Mouse (Mus musculus) neural tube, embryonic 15.5 days (tissue): ENCODE measurements around the gene Adcy7. TPM values are rescaled to one million over a fixed set of nuclear protein-coding genes. Genes with fewer than 3 reads are reported as not detected.

Source experiments
- ATAC-seq: fragments of 200-750 bp; cut with Nextera tagmentation; 2 replicates; pipeline ENCODE4 v1.8.0; 2017; ENCODE audit warnings: mild to moderate bottlenecking, moderate TSS enrichment, moderate library complexity; ENCODE audit not compliant: low FRiP score
- H3K27ac ChIP-seq: fragments of 300-500 bp; sonication (generic); replicated peaks from 2 replicates; pipeline ENCODE4 v1.5.1; 2015; ENCODE audit warnings: mild to moderate bottlenecking, inconsistent platforms
- H3K27me3 ChIP-seq: fragments of 300-500 bp; sonication (generic); replicated peaks from 2 replicates; pipeline ENCODE4 v1.6.1; 2015; ENCODE audit warnings: inconsistent platforms
- H3K36me3 ChIP-seq: fragments of 300-500 bp; sonication (generic); 2 replicates; pipeline ENCODE4 v1.6.1; 2015; ENCODE audit warnings: inconsistent platforms
- H3K4me1 ChIP-seq: fragments of 300-500 bp; sonication (generic); 2 replicates; pipeline ENCODE4 v1.6.1; 2015; ENCODE audit warnings: inconsistent platforms
- H3K4me2 ChIP-seq: fragments of 300-500 bp; sonication (generic); 2 replicates; pipeline ENCODE4 v1.6.1; 2015; ENCODE audit warnings: inconsistent platforms, mild to moderate bottlenecking, moderate library complexity
- H3K4me3 ChIP-seq: fragments of 300-500 bp; sonication (generic); replicated peaks from 2 replicates; pipeline ENCODE4 v1.5.1; 2015; ENCODE audit warnings: mild to moderate bottlenecking, inconsistent platforms
- H3K9ac ChIP-seq: fragments of 300-500 bp; sonication (generic); replicated peaks from 2 replicates; pipeline ENCODE4 v1.6.1; 2015; ENCODE audit warnings: mild to moderate bottlenecking, inconsistent platforms
- H3K9me3 ChIP-seq: fragments of 300-500 bp; sonication (generic); replicated peaks from 2 replicates; pipeline ENCODE4 v1.6.1; 2016; ENCODE audit warnings: inconsistent platforms
- WGBS: fragments of 180-500 bp; shearing (Covaris S2); methylation state at CpG from one replicate; pipeline ENCODE4 v1.1.7; 2015; ENCODE audit warnings: mixed read lengths; 5-methylcytosine and 5-hydroxymethylcytosine counted together
- polyA plus RNA-seq: library from polyadenylated mRNA; unstranded; fragments of >200 nt; fragmentation: Nextera tagmentation; extraction: Ambion mirVana; gene quantifications from 2 replicates; pipeline ENCODE4 v1.2.1, GENCODE M21; 2015

Gene Adcy7
- polyA plus RNA-seq, 1 experiment from 2014 or later = 6.0 TPM

GRCm38 (mm10) chr8:88309274-88309873 lies 37.2 kb downstream of the Adcy7 start:
- H3K4me3 ChIP-seq = no peak overlapping the region
- no peaks in the 10 kb centered on the region for H3K4me1 ChIP-seq
- WGBS = 79% methylated on average over 10 of the region's 10 CpGs
- H3K27ac ChIP-seq = no peak overlapping the region
- ATAC-seq = no peak
- H3K36me3 ChIP-seq = no peaks in the 10 kb centered on the region
- no peak overlapping the region for H3K9ac ChIP-seq
- H3K4me2 ChIP-seq = no peak overlapping the region
- no peaks in the 10 kb centered on the region for H3K9me3 ChIP-seq
- H3K27me3 ChIP-seq = no peaks in the 10 kb centered on the region

- H3K4me2 ChIP-seq = no peak overlapping the region
- no peak overlapping the region for H3K4me3 ChIP-seq
- H3K9ac ChIP-seq = no peak overlapping the region
- no peaks in the 10 kb centered on the region for H3K36me3 ChIP-seq
- H3K9me3 ChIP-seq = no peaks in the 10 kb centered on the region
- H3K4me1 ChIP-seq = no peaks in the 10 kb centered on the region
- H3K27me3 ChIP-seq = no peaks in the 10 kb centered on the region
- 94% methylated on average over 7 of the region's 7 CpGs for WGBS
- ATAC-seq = no peak
- H3K27ac ChIP-seq = no peak overlapping the region
Measured at GRCm38 (mm10) chr8:88309881-88310280, 37.7 kb downstream of the Adcy7 start.

- Histone ChIP-seq H3K9ac (no peak overlapping the region), H3K4me1 (no peaks in the 10 kb centered on the region), H3K4me2 (no peak overlapping the region), H3K4me3 (no peak overlapping the region), H3K9me3 (no peaks in the 10 kb centered on the region), H3K36me3 (no peaks in the 10 kb centered on the region), H3K27ac (no peak overlapping the region), H3K27me3 (no peaks in the 10 kb centered on the region)
- no peak for ATAC-seq
- WGBS = 87% methylated on average over 13 of the region's 13 CpGs
Measured at GRCm38 (mm10) chr8:88310286-88310685, 38.1 kb downstream of the Adcy7 start.

GRCm38 (mm10) chr8:88312966-88313365 lies 40.8 kb downstream of the Adcy7 start:
- Histone ChIP-seq H3K4me1 (peaks cover 13% of the 10 kb centered on the region), H3K4me2 (no peak overlapping the region), H3K27ac (no peak overlapping the region), H3K9ac (no peak overlapping the region), H3K9me3 (no peaks in the 10 kb centered on the region), H3K4me3 (no peak overlapping the region), H3K27me3 (no peaks in the 10 kb centered on the region), H3K36me3 (no peaks in the 10 kb centered on the region)
- WGBS = 81% methylated on average over 8 of the region's 8 CpGs
- no peak for ATAC-seq

GRCm38 (mm10) chr8:88313991-88314390 lies 41.8 kb downstream of the Adcy7 start:
- 92% methylated on average over 12 of the region's 12 CpGs for WGBS
- Histone ChIP-seq H3K36me3 (no peaks in the 10 kb centered on the region), H3K4me1 (peaks cover 13% of the 10 kb centered on the region), H3K4me3 (no peak overlapping the region), H3K9ac (no peak overlapping the region), H3K4me2 (no peak overlapping the region), H3K27me3 (no peaks in the 10 kb centered on the region), H3K9me3 (no peaks in the 10 kb centered on the region), H3K27ac (no peak overlapping the region)
- ATAC-seq = no peak

GRCm38 (mm10) chr8:88315302-88315701 lies 43.1 kb downstream of the Adcy7 start:
- H3K27me3 ChIP-seq = no peaks in the 10 kb centered on the region
- 95% methylated on average over 8 of the region's 8 CpGs for WGBS
- no peaks in the 10 kb centered on the region for H3K9me3 ChIP-seq
- H3K4me1 ChIP-seq = peaks cover 13% of the 10 kb centered on the region
- no peak overlapping the region for H3K9ac ChIP-seq
- H3K4me2 ChIP-seq = no peak overlapping the region
- no peaks in the 10 kb centered on the region for H3K36me3 ChIP-seq
- H3K27ac ChIP-seq = no peak overlapping the region
- no peak overlapping the region for H3K4me3 ChIP-seq
- ATAC-seq = no peak

- H3K4me3 ChIP-seq = no peak overlapping the region
- H3K4me2 ChIP-seq = no peak overlapping the region
- peaks cover 13% of the 10 kb centered on the region for H3K4me1 ChIP-seq
- peak; percentile 31; the same call in 1 of the 2 replicates for ATAC-seq
- H3K27me3 ChIP-seq = no peaks in the 10 kb centered on the region
- 52% methylated on average over 8 of the region's 8 CpGs for WGBS
- peak overlapping the region; percentile 3; the same call in 1 of the 2 replicates for H3K27ac ChIP-seq
- no peaks in the 10 kb centered on the region for H3K9me3 ChIP-seq
- H3K36me3 ChIP-seq = no peaks in the 10 kb centered on the region
- no peak overlapping the region for H3K9ac ChIP-seq
Measured at GRCm38 (mm10) chr8:88316139-88316931, 44.1 kb downstream of the Adcy7 start.

GRCm38 (mm10) chr8:88317341-88317740 lies 45.1 kb downstream of the Adcy7 start:
- peak overlapping the region; percentile 3; the same call in 1 of the 2 replicates for H3K27ac ChIP-seq
- peaks cover 13% of the 10 kb centered on the region for H3K4me1 ChIP-seq
- H3K9me3 ChIP-seq = no peaks in the 10 kb centered on the region
- no peak overlapping the region for H3K4me3 ChIP-seq
- no peaks in the 10 kb centered on the region for H3K36me3 ChIP-seq
- H3K4me2 ChIP-seq = no peak overlapping the region
- H3K9ac ChIP-seq = no peak overlapping the region
- no peaks in the 10 kb centered on the region for H3K27me3 ChIP-seq
- ATAC-seq = no peak
- 72% methylated on average over 5 of the region's 5 CpGs for WGBS

- Histone ChIP-seq H3K27ac (no peak overlapping the region), H3K36me3 (no peaks in the 10 kb centered on the region), H3K4me3 (no peak overlapping the region), H3K4me1 (peaks cover 13% of the 10 kb centered on the region), H3K9me3 (no peaks in the 10 kb centered on the region), H3K4me2 (no peak overlapping the region), H3K27me3 (no peaks in the 10 kb centered on the region), H3K9ac (no peak overlapping the region)
- no peak for ATAC-seq
- 93% methylated on average over 8 of the region's 8 CpGs for WGBS
Measured at GRCm38 (mm10) chr8:88318151-88318550, 45.9 kb downstream of the Adcy7 start.

GRCm38 (mm10) chr8:88320134-88320533 lies 47.9 kb downstream of the Adcy7 start:
- Histone ChIP-seq H3K9ac (no peak overlapping the region), H3K36me3 (0 out of 2 replicates have a peak, but pooled peaks cover 3% of the 10 kb centered on the region), H3K27me3 (no peaks in the 10 kb centered on the region), H3K9me3 (no peaks in the 10 kb centered on the region), H3K4me3 (no peak overlapping the region), H3K4me1 (peaks cover 13% of the 10 kb centered on the region), H3K27ac (no peak overlapping the region), H3K4me2 (no peak overlapping the region)
- WGBS = 95% methylated on average over 6 of the region's 6 CpGs
- ATAC-seq = no peak

GRCm38 (mm10) chr8:88321387-88321786 lies 49.2 kb downstream of the Adcy7 start:
- ATAC-seq = no peak
- Histone ChIP-seq H3K9me3 (no peaks in the 10 kb centered on the region), H3K36me3 (peaks cover 14% of the 10 kb centered on the region; the same call in 1 of the 2 replicates), H3K4me2 (no peak overlapping the region), H3K4me3 (no peak overlapping the region), H3K4me1 (peaks cover 10% of the 10 kb centered on the region), H3K27me3 (no peaks in the 10 kb centered on the region), H3K27ac (no peak overlapping the region), H3K9ac (no peak overlapping the region)
- 87% methylated on average over 5 of the region's 5 CpGs for WGBS

GRCm38 (mm10) chr8:88323523-88323922 lies 51.3 kb downstream of the Adcy7 start:
- WGBS = 92% methylated on average over 5 of the region's 5 CpGs
- Histone ChIP-seq H3K4me2 (no peak overlapping the region), H3K27ac (no peak overlapping the region), H3K27me3 (no peaks in the 10 kb centered on the region), H3K9ac (no peak overlapping the region), H3K9me3 (no peaks in the 10 kb centered on the region), H3K4me1 (no peaks in the 10 kb centered on the region), H3K4me3 (no peak overlapping the region), H3K36me3 (peaks cover 33% of the 10 kb centered on the region)
- no peak for ATAC-seq
